Mouse (Mus musculus) cerebellum, adult 2 months (tissue): ENCODE data around the gene Uimc1.

Experiments
- CTCF ChIP-seq: fragments of 200-500 bp; IDR thresholded peaks from 2 replicates; pipeline ENCODE4 v1.5.1; 2011; ENCODE audit warnings: low read depth, mild to moderate bottlenecking, control low read depth, low read length, moderate library complexity, borderline replicate concordance; ENCODE audit not compliant: insufficient read depth
- POLR2A ChIP-seq: fragments of 200-500 bp; IDR thresholded peaks from 2 replicates; pipeline ENCODE4 v1.6.1; 2011; ENCODE audit warnings: low read length, control low read depth, borderline replicate concordance; ENCODE audit not compliant: insufficient read depth

DNA sequence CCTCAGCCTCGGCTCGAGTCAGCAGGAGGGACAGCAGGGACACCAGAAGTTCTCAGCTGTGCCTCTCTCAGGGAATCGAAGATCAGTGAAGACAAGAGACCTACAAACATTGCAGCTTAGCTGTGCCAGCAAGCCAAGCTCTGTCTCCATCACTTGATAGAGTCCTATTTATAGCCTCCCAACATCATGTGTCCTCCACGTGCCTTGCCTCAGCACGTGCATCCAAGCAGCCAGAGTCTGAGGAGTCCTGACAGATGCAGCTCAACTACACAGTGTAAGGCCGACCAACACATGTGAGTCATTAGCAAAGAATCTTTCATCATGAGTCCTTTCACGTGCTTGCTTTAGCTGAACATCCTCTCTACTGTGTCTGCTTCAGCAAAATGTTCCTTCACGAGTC, 7.6 kb upstream of the Uimc1 start:
- TF ChIP-seq POLR2A: no peak
- no peak for TF ChIP-seq CTCF
